Mouse (Mus musculus): ENCODE data around the gene Lipe. TPM values are rescaled to one million over a fixed set of nuclear protein-coding genes. Genes with fewer than 3 reads are reported as not detected.
"Not testable (repeated sequence)": the region's sequence is repeated elsewhere in the genome, so short reads cannot be mapped to it uniquely, and the experiment has no call there.

Lipe gene
- polyA plus RNA-seq, 1 experiment from 2014 or later: 12.1 TPM

DNA sequence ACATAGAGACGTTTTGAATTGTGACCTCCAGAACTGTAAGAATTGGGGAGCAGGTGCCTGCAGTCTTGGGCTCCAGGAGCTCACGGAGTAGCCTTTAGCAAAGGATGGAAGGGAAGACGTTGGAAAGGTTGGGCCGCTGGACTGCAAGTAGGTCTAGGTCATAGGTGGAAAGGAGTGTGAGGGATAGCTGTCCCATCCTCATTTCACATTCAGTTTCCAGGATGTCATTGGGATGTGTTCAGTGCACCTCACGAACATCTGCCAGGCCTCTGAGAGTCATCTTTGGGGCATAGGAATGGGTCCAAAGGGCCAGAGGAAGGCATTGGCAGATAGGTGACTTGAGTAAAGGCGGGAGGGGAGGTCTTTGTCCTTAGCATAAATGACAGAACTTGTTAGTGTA, 33.9 kb upstream of the Lipe start:
- Histone ChIP-seq H3K27ac (no peak overlapping the region), H3K36me3 (no peaks in the 10 kb centered on the region), H3K4me1 (replicated peaks) (peaks cover 11% of the 10 kb centered on the region), H3K27me3 (no peaks in the 10 kb centered on the region), H3K4me3 (replicated peaks) (no peak overlapping the region), H3K9ac (replicated peaks) (no peak overlapping the region), H3K9me3 (no peaks in the 10 kb centered on the region), H3K4me2 (no peak overlapping the region)
- 90% methylated on average over 6 of the region's 6 CpGs for WGBS
- no peak for ATAC-seq (ENCODE audit: insufficient number of reproducible peaks, insufficient read depth, low FRiP score, low TSS enrichment, low read depth)

DNA sequence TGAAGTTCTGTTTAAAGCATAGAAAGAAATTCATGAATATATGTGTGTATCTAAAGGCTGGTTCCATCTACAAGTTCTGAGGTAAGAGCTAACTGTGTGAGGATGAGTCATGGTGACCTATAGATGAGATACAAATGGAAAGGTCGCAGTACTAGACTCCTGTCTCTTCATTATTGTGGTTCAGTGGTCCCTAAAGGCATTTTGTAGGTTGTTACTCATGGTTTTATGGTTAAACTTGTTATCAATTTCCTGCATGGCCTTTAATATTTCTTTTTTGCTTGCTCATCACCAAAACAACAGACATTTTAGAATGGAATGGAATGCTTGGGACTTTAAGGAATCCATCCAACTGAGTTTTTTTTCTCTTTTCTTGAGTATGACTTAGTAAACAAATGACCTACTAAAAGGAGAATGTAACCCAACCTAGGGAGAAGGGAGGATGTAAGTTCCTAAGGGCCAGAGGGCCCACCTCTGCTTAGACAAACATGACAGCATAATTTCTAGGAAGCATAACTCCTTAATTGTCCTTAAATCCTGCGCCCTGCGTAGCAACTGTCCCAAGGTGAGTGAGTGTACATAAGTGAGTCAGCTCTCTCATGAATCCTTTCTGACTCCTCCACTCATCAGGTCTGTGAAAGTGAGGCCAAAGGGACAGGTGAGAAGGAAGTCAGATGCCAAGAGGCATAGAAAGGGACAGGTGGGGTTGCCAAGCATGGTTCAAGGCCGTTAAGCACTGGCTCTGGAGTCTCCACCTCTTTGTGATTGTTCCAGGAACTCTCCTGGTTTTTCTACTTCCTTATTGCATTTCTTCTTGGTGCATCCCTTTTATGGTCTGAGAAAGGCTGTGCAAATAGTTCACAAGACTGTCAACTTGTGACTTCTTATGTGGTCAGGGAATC, 31.6 kb upstream of the Lipe start:
- no peak for ATAC-seq (ENCODE audit: insufficient number of reproducible peaks, insufficient read depth, low FRiP score, low TSS enrichment, low read depth)
- Histone ChIP-seq H3K27ac (no peak overlapping the region), H3K4me1 (replicated peaks) (peaks cover 11% of the 10 kb centered on the region), H3K4me3 (replicated peaks) (no peak overlapping the region), H3K27me3 (no peaks in the 10 kb centered on the region), H3K9ac (replicated peaks) (no peak overlapping the region), H3K9me3 (no peaks in the 10 kb centered on the region), H3K36me3 (no peaks in the 10 kb centered on the region), H3K4me2 (no peak overlapping the region)
- WGBS: 80% methylated on average over 4 of the region's 4 CpGs

GRCm38 (mm10) chr7:25428321-25428720, 29.8 kb upstream of the Lipe start:
- Histone ChIP-seq H3K4me3 (replicated peaks) (no peak overlapping the region), H3K4me2 (no peak overlapping the region), H3K36me3 (no peaks in the 10 kb centered on the region), H3K9me3 (no peaks in the 10 kb centered on the region), H3K27ac (no peak overlapping the region), H3K4me1 (replicated peaks) (peaks cover 6% of the 10 kb centered on the region), H3K9ac (replicated peaks) (no peak overlapping the region), H3K27me3 (peaks cover 2% of the 10 kb centered on the region; the same call in 1 of the 2 replicates)
- ATAC-seq (ENCODE audit: insufficient number of reproducible peaks, insufficient read depth, low FRiP score, low TSS enrichment, low read depth): no peak
- WGBS: 91% methylated on average over 3 of the region's 3 CpGs

DNA sequence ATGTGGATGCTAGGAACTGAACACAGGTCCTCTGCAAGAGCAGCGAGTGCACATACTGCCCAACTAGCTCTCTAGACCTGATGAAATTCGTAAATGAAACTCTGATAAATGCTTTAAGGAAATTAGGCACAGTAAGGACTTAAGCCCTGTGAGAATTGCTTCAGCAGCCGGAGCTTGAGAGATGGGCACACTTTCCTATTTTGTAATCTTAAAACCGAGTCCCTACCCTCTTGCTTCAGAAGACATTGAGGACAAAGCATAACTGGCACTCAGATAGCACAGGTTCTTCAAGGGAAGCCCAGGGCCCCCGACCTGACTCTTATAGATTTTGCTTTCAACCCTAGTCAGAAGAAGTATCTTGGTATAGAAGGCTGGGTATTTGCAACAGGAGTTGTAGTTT, 28.6 kb upstream of the Lipe start:
- WGBS: 83% methylated on average over 5 of the region's 5 CpGs
- Histone ChIP-seq H3K27me3 (peaks cover 12% of the 10 kb centered on the region), H3K4me3 (replicated peaks) (no peak overlapping the region), H3K27ac (no peak overlapping the region), H3K4me2 (no peak overlapping the region), H3K9ac (replicated peaks) (no peak overlapping the region), H3K4me1 (replicated peaks) (no peaks in the 10 kb centered on the region), H3K9me3 (no peaks in the 10 kb centered on the region), H3K36me3 (no peaks in the 10 kb centered on the region)
- ATAC-seq (ENCODE audit: insufficient number of reproducible peaks, insufficient read depth, low FRiP score, low TSS enrichment, low read depth): no peak

- not testable (repeated sequence) for H3K4me3 ChIP-seq (replicated peaks); H3K9me3 ChIP-seq; H3K36me3 ChIP-seq; H3K4me1 ChIP-seq (replicated peaks); H3K9ac ChIP-seq (replicated peaks); H3K4me2 ChIP-seq; H3K27ac ChIP-seq; ATAC-seq (ENCODE audit: insufficient number of reproducible peaks, insufficient read depth, low FRiP score, low TSS enrichment, low read depth)
- H3K27me3 ChIP-seq: peaks cover 13% of the 10 kb centered on the region
- WGBS: 87% methylated on average over 4 of the region's 4 CpGs
Observed at GRCm38 (mm10) chr7:25426380-25426779, 27.9 kb upstream of the Lipe start.

DNA sequence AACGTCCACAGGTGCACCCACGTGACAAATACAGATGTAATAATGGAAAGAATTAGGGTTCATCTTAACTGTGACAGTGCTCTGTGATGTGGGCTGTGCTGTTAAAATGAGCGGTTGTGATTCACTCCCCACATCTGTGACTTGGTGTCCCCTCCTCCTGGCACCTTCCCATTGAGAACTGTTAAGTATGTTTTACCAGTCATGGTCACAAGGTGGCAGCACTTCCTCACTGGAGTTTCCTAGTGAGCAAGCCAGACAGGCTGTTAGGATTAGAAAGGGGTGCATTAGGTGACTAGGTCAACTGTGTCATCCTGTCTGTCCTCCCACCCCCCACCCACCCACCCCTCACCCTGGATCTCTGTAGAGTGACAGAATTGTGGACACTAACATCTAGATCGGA, 25.9 kb upstream of the Lipe start:
- H3K9ac ChIP-seq (replicated peaks): no peak overlapping the region
- WGBS: 44% methylated on average over 4 of the region's 4 CpGs
- no peak overlapping the region for H3K4me3 ChIP-seq (replicated peaks)
- no peak overlapping the region for H3K27ac ChIP-seq
- no peaks in the 10 kb centered on the region for H3K9me3 ChIP-seq
- no peak for ATAC-seq (ENCODE audit: insufficient number of reproducible peaks, insufficient read depth, low FRiP score, low TSS enrichment, low read depth)
- peaks cover 13% of the 10 kb centered on the region for H3K27me3 ChIP-seq
- no peaks in the 10 kb centered on the region for H3K36me3 ChIP-seq
- no peak overlapping the region for H3K4me2 ChIP-seq
- no peaks in the 10 kb centered on the region for H3K4me1 ChIP-seq (replicated peaks)

DNA sequence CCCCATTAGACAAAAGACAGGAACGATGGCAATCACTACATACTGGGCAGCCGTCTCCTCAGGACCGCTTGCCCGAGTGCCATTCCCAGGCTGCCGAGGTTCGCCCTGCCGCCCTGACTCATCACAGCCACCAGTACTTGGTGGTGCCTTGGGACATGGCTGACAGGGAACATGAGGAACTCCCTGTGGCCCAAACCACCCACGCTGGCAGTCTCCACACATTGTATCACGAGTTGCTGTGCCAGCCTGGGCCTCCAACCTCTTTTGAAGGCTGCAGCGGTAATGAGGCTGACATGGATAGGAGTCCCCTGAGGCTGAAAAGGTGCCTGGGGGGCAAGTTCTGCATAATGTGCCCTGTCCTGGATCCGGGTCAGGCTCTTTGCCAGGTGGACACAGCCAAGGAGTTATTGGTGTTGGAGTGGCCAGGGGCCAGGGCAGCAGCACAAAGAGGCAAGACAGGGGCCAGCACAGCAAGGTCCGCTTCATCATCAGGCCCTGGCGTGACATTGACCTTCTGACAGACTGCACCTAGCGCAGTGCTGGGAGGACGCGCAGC, 23.9 kb upstream of the Lipe start:
- no peak overlapping the region for H3K4me3 ChIP-seq (replicated peaks)
- no peaks in the 10 kb centered on the region for H3K9me3 ChIP-seq
- no peak overlapping the region for H3K27ac ChIP-seq
- no peaks in the 10 kb centered on the region for H3K4me1 ChIP-seq (replicated peaks)
- ATAC-seq (ENCODE audit: insufficient number of reproducible peaks, insufficient read depth, low FRiP score, low TSS enrichment, low read depth): no peak
- H3K27me3 ChIP-seq: peaks cover 13% of the 10 kb centered on the region
- no peak overlapping the region for H3K4me2 ChIP-seq
- H3K36me3 ChIP-seq: no peaks in the 10 kb centered on the region
- 76% methylated on average over 16 of the region's 16 CpGs for WGBS
- H3K9ac ChIP-seq (replicated peaks): no peak overlapping the region; the same call in 1 of the 2 replicates

GRCm38 (mm10) chr7:25419943-25420342, 21.4 kb upstream of the Lipe start:
- WGBS: 93% methylated on average over 4 of the region's 4 CpGs
- no peak for ATAC-seq (ENCODE audit: insufficient number of reproducible peaks, insufficient read depth, low FRiP score, low TSS enrichment, low read depth)
- Histone ChIP-seq H3K27me3 (peaks cover 13% of the 10 kb centered on the region), H3K4me3 (replicated peaks) (no peak overlapping the region), H3K4me1 (replicated peaks) (no peaks in the 10 kb centered on the region), H3K4me2 (no peak overlapping the region), H3K36me3 (no peaks in the 10 kb centered on the region), H3K9me3 (no peaks in the 10 kb centered on the region), H3K9ac (replicated peaks) (no peak overlapping the region), H3K27ac (no peak overlapping the region)

GRCm38 (mm10) chr7:25419536-25419935, 21.0 kb upstream of the Lipe start:
- Histone ChIP-seq H3K27ac (no peak overlapping the region), H3K4me2 (no peak overlapping the region), H3K4me3 (replicated peaks) (no peak overlapping the region), H3K4me1 (replicated peaks) (no peaks in the 10 kb centered on the region), H3K9ac (replicated peaks) (no peak overlapping the region), H3K9me3 (no peaks in the 10 kb centered on the region), H3K27me3 (peaks cover 13% of the 10 kb centered on the region), H3K36me3 (no peaks in the 10 kb centered on the region)
- ATAC-seq (ENCODE audit: insufficient number of reproducible peaks, insufficient read depth, low FRiP score, low TSS enrichment, low read depth): no peak
- WGBS: 78% methylated on average over 8 of the region's 8 CpGs

GRCm38 (mm10) chr7:25417597-25417996, 19.1 kb upstream of the Lipe start:
- WGBS: 82% methylated on average over 1 of the region's 1 CpGs
- Histone ChIP-seq H3K4me2 (no peak overlapping the region), H3K4me3 (replicated peaks) (no peak overlapping the region), H3K27me3 (peaks cover 5% of the 10 kb centered on the region), H3K9ac (replicated peaks) (no peak overlapping the region), H3K9me3 (no peaks in the 10 kb centered on the region), H3K36me3 (no peaks in the 10 kb centered on the region), H3K27ac (no peak overlapping the region), H3K4me1 (replicated peaks) (no peaks in the 10 kb centered on the region)
- no peak for ATAC-seq (ENCODE audit: insufficient number of reproducible peaks, insufficient read depth, low FRiP score, low TSS enrichment, low read depth)

GRCm38 (mm10) chr7:25412833-25413441, 14.4 kb upstream of the Lipe start, which contains the start of gene Cxcl17:
TSS of gene Cxcl17 (minus strand) at chr7:25412886.
- Histone ChIP-seq H3K27ac (no peak within 1 kb of the TSS), H3K4me3 (replicated peaks) (no peak within 1 kb of the TSS), H3K4me1 (replicated peaks) (no peaks in the 10 kb centered on the region), H3K27me3 (no peaks in the 10 kb centered on the region), H3K9ac (replicated peaks) (no peak within 1 kb of the TSS), H3K36me3 (no peaks in the 10 kb centered on the region), H3K9me3 (no peaks in the 10 kb centered on the region), H3K4me2 (no peak within 1 kb of the TSS)
- WGBS: 65% methylated on average over 7 of the region's 7 CpGs
- ATAC-seq (ENCODE audit: insufficient number of reproducible peaks, insufficient read depth, low FRiP score, low TSS enrichment, low read depth): no peak

Measured in limb, embryonic 12.5 days (tissue).